Mouse (Mus musculus) G1E (cell line): ENCODE results near the gene Acod1. TPM values are rescaled to one million over a fixed set of nuclear protein-coding genes. Genes with fewer than 3 reads are reported as not detected.

Source experiments
- ATAC-seq: 2 replicates; pipeline ENCODE4 v1.8.0; 2016; ENCODE audit warnings: mild to moderate bottlenecking; ENCODE audit not compliant: insufficient number of reproducible peaks, poor library complexity, low FRiP score, severe bottlenecking; ENCODE audit errors: extremely low read depth
- DNase-seq: peaks from one replicate; pipeline ENCODE4 v3.0.0; 2012; ENCODE audit warnings: low spot score
- H3K27me3 ChIP-seq: 2 replicates; pipeline ENCODE4 v1.6.1; 2012; ENCODE audit warnings: mild to moderate bottlenecking, low read length, inconsistent platforms; ENCODE audit not compliant: insufficient read depth
- H3K36me3 ChIP-seq: replicated peaks from 2 replicates; pipeline ENCODE3; 2012; ENCODE audit warnings: mild to moderate bottlenecking, inconsistent platforms
- H3K4me1 ChIP-seq: 2 replicates; pipeline ENCODE4 v1.6.1; 2012; ENCODE audit warnings: low read depth, low read length, inconsistent platforms, mixed read lengths; ENCODE audit not compliant: insufficient read depth
- H3K4me3 ChIP-seq: 2 replicates; pipeline ENCODE4 v1.5.1; 2012; ENCODE audit warnings: low read depth, mild to moderate bottlenecking, inconsistent platforms, low read length, moderate library complexity, mixed read lengths
- H3K9me3 ChIP-seq: replicated peaks from 2 replicates; pipeline ENCODE4 v1.6.1; 2012; ENCODE audit warnings: inconsistent platforms
- CTCF ChIP-seq: IDR thresholded peaks from 2 replicates; pipeline ENCODE4 v1.5.1; 2012; ENCODE audit warnings: low read depth, low read length, inconsistent platforms, mixed read lengths
- GATA1 ChIP-seq: IDR thresholded peaks from 2 replicates; pipeline ENCODE4 v1.6.1; 2012; ENCODE audit warnings: borderline replicate concordance, low read length, inconsistent platforms, mixed read lengths
- GATA2 ChIP-seq: IDR thresholded peaks from 2 replicates; pipeline ENCODE4 v1.6.1; 2012; ENCODE audit warnings: low read depth, low read length, inconsistent platforms, borderline replicate concordance
- POLR2AphosphoS5 ChIP-seq: IDR thresholded peaks from 2 replicates; pipeline ENCODE4 v1.6.1; 2012; ENCODE audit warnings: low read depth, low read length, inconsistent platforms; ENCODE audit not compliant: insufficient replicate concordance
- TAL1 ChIP-seq: conservative IDR thresholded peaks from 2 replicates; pipeline ENCODE4 v1.6.1; 2012; ENCODE audit warnings: low read depth, low read length, inconsistent platforms, mixed read lengths
- polyA plus RNA-seq: library from polyadenylated mRNA; stranded (reverse); fragments of >175 nt; gene quantifications from 2 replicates; pipeline ENCODE4 v1.2.3, GENCODE M21; 2012
- total RNA-seq, 2 experiments: library from RNA; stranded (forward) in 1 of 2; stranded (reverse) in 1 of 2; fragments of 200-1000 nt in 1 of 2; fragments of >200 nt in 1 of 2; fragmentation: Nextera tagmentation in 1 of 2; gene quantifications; 2 replicates each; pipeline ENCODE4 v1.2.3; 2014 to 2017

Gene Acod1
- total and polyA plus RNA-seq, 3 experiments = 0.38 TPM; not detected in 2

DNA sequence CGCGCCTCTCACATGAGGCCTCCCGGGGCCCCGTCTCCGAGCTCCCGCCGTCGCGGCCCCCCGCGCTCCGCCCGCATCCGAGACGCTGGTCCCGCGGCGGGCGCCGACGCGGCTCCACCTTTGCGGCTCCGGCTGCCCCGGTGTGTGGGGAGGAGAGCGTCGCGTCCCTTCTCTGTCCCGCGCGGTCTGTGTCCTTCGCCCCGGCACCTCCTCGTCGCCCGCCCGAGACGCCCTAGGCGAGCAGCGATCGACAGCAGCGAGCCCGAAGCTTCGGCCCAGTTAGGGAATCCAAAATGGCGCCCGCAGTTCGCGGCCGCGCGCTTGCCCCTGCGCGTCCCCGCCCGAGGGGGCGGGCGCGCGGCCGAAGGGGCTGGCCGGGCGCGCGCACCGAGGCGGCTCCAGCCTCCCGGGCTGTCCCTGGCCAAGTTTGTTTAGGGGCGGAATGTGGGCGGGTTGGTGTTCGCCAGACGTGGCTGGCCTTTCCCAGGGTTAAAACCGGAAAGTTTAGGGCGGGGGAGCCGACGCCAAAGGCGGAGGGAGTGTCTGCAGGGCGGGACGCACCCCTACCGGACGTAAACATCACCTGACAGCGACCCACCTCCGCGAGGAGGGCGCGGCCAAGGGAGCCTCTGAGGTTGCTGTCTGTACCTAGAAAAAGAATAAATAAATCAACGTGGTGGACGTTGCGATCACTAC is 52.6 kb downstream of the Acod1 start, which contains the start of gene Fbxl3:
Gene Fbxl3, minus strand, starts transcription at position 329 of the 696 bp plus-strand sequence.
- Histone ChIP-seq H3K4me3 (peak within 1 kb of the TSS; percentile 80), H3K36me3 (peaks cover 26% of the 10 kb centered on the region), H3K4me1 (peaks cover 35% of the 10 kb centered on the region), H3K9me3 (no peaks in the 10 kb centered on the region), H3K27me3 (peaks cover 4% of the 10 kb centered on the region; the same call in 1 of the 2 replicates)
- DNase-seq = peak; percentile 98
- no peak for TF ChIP-seq CTCF
- no peak for TF ChIP-seq POLR2AphosphoS5
- no peak for TF ChIP-seq GATA2
- TF ChIP-seq TAL1 = no peak
- TF ChIP-seq GATA1 = no peak
- ATAC-seq = peak; percentile 98

DNA sequence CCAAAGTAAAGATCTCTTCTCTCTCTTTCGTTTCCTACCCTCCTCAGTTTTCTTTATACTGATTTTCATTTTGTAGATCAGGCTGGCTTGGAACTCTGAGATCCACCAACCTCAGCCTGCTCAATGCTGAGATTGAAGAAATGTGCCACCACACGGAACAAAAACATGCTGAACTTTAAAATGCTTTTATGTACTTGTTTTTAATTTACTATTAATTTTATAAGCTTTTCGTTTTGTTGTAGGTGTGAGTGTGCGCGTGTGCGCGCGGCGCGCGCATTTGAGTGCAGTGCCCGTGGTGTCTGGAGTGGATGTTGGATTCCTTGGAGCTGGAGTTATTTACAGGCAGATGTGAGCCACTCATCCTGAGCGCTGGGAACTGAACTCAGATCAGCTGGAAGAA is 53.5 kb downstream of the Acod1 start:
- Histone ChIP-seq H3K36me3 (peaks cover 18% of the 10 kb centered on the region), H3K4me3 (peak overlapping the region; percentile 80; the same call in 1 of the 2 replicates), H3K27me3 (peaks cover 4% of the 10 kb centered on the region; the same call in 1 of the 2 replicates), H3K4me1 (peaks cover 28% of the 10 kb centered on the region), H3K9me3 (no peaks in the 10 kb centered on the region)
- TF ChIP-seq GATA1 (no peak), TAL1 (no peak), CTCF (no peak), POLR2AphosphoS5 (no peak), GATA2 (no peak)
- DNase-seq (no peak), ATAC-seq (no peak)

DNA sequence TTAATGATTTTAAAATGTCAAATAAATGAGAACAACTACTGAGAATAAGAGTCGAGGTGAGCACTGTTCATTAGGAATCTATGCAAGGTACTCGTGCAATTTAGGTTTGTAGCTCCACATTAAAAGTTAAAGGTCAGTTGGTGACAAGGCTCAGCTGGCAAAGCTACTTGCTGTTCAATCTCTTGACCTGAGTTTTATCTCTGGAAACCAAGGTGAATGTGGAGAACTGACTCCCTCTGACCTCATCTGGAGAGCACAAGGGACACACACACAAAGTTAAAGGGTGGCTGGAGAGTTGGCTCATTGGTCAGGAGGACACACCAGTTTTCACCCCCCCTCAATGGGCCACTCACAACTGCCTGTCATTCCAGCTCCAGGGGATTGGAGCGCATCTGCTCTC is 54.4 kb downstream of the Acod1 start:
- Histone ChIP-seq H3K27me3 (peaks cover 4% of the 10 kb centered on the region; the same call in 1 of the 2 replicates), H3K4me3 (no peak overlapping the region), H3K4me1 (peaks cover 22% of the 10 kb centered on the region), H3K36me3 (peaks cover 9% of the 10 kb centered on the region), H3K9me3 (no peaks in the 10 kb centered on the region)
- DNase-seq (no peak), ATAC-seq (no peak)
- TF ChIP-seq TAL1 = no peak
- no peak for TF ChIP-seq GATA1
- TF ChIP-seq CTCF = no peak
- TF ChIP-seq POLR2AphosphoS5 = no peak
- no peak for TF ChIP-seq GATA2

GRCm38 (mm10) chr14:103102246-103102645 is 55.5 kb downstream of the Acod1 start:
- Histone ChIP-seq H3K9me3 (no peaks in the 10 kb centered on the region), H3K4me3 (no peak overlapping the region), H3K27me3 (peaks cover 4% of the 10 kb centered on the region; the same call in 1 of the 2 replicates), H3K4me1 (peaks cover 16% of the 10 kb centered on the region), H3K36me3 (peaks cover 2% of the 10 kb centered on the region)
- TF ChIP-seq GATA2 = no peak
- no peak for TF ChIP-seq POLR2AphosphoS5
- TF ChIP-seq CTCF = no peak
- TF ChIP-seq GATA1 = no peak
- TF ChIP-seq TAL1 = no peak
- no peak for DNase-seq
- ATAC-seq = no peak

DNA sequence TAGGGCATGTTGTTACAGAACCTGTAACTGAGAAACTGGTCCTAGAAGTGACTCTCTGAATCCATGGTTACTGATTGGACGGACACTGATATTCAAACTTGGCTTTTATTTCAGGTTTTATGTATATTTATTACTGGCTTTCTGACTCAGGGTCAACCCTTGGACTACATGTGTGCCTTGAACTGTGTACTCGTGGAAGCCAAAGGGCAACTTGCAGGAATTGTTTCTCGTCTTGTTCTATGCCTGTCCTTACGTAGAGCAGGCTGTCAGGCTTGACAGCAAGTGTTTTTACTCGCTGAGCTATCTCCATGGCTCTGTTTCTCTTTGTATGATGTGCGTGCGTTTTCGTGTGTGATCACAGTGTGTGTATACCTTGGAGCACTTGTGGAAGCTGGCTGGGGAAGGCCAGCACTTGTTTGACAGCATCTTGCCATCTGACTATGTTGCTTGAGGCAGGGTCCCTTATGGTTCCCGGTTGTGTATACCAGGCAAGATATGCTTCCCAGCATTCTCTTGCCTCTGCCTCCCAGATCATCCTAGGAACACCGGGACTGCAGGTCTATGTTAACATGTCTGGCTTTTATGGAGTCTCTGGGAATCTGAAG is 56.1 kb downstream of the Acod1 start:
- Histone ChIP-seq H3K4me3 (no peak overlapping the region), H3K36me3 (no peaks in the 10 kb centered on the region), H3K27me3 (peaks cover 4% of the 10 kb centered on the region; the same call in 1 of the 2 replicates), H3K9me3 (no peaks in the 10 kb centered on the region), H3K4me1 (peaks cover 13% of the 10 kb centered on the region)
- ATAC-seq (no peak), DNase-seq (no peak)
- TF ChIP-seq GATA2 = no peak
- TF ChIP-seq TAL1 = no peak
- no peak for TF ChIP-seq GATA1
- TF ChIP-seq POLR2AphosphoS5 = no peak
- no peak for TF ChIP-seq CTCF

Other genes starting within 250 kb of the Acod1 start
- 2.0 TPM in 1 of 2 replicates, not detected in the other for gene Kctd12, start 64.3 kb upstream of the Acod1 start, total RNA-seq (2014; fragmentation: Nextera tagmentation)
- gene Kctd12, start 64.3 kb upstream of the Acod1 start, total RNA-seq (2017) = under 0.01 and 0.05 TPM in 2 replicates
- 0.01 TPM in 1 of 2 replicates, not detected in the other for gene Kctd12, start 64.3 kb upstream of the Acod1 start, polyA plus RNA-seq
- 49.4 and 56.6 TPM in 2 replicates for gene Cln5, start 23.2 kb downstream of the Acod1 start, total RNA-seq (2014; fragmentation: Nextera tagmentation)
- 51.8 and 63.8 TPM in 2 replicates for gene Cln5, start 23.2 kb downstream of the Acod1 start, total RNA-seq (2017)
- gene Cln5, start 23.2 kb downstream of the Acod1 start, polyA plus RNA-seq = 7.6 and 8.8 TPM in 2 replicates
- gene Fbxl3, start 52.6 kb downstream of the Acod1 start, total RNA-seq (2014; fragmentation: Nextera tagmentation) = 47.9 and 50.8 TPM in 2 replicates
- 81.0 and 101 TPM in 2 replicates for gene Fbxl3, start 52.6 kb downstream of the Acod1 start, total RNA-seq (2017)
- 12.0 and 12.6 TPM in 2 replicates for gene Fbxl3, start 52.6 kb downstream of the Acod1 start, polyA plus RNA-seq